Mouse (Mus musculus) embryonic facial prominence, embryonic 13.5 days (tissue): ENCODE measurements around the gene Gm11042. TPM values are rescaled to one million over a fixed set of nuclear protein-coding genes. Genes with fewer than 3 reads are reported as not detected.

Source experiments
- ATAC-seq: fragments of 200-750 bp; cut with Nextera tagmentation; 2 replicates; pipeline ENCODE4 v1.8.0; 2017; ENCODE audit warnings: low read depth; ENCODE audit not compliant: insufficient number of reproducible peaks, insufficient read depth, low FRiP score, low TSS enrichment
- H3K27ac ChIP-seq: fragments of 300-500 bp; sonication (generic); 2 replicates; pipeline ENCODE4 v1.5.1; 2015; ENCODE audit warnings: moderate library complexity, mild to moderate bottlenecking, inconsistent platforms
- H3K27me3 ChIP-seq: fragments of 300-500 bp; sonication (generic); 2 replicates; pipeline ENCODE4 v1.6.1; 2015; ENCODE audit warnings: mild to moderate bottlenecking, inconsistent platforms
- H3K36me3 ChIP-seq: fragments of 300-500 bp; sonication (generic); 2 replicates; pipeline ENCODE4 v1.6.1; 2015; ENCODE audit warnings: mild to moderate bottlenecking, inconsistent platforms
- H3K4me1 ChIP-seq: fragments of 300-500 bp; sonication (generic); 2 replicates; pipeline ENCODE4 v1.6.1; 2015; ENCODE audit warnings: inconsistent platforms
- H3K4me2 ChIP-seq: fragments of 300-500 bp; sonication (generic); 2 replicates; pipeline ENCODE4 v1.6.1; 2015; ENCODE audit warnings: moderate library complexity, mild to moderate bottlenecking, inconsistent platforms
- H3K4me3 ChIP-seq: fragments of 300-500 bp; sonication (generic); 2 replicates; pipeline ENCODE4 v1.5.1; 2015; ENCODE audit warnings: mild to moderate bottlenecking, inconsistent platforms
- H3K9ac ChIP-seq: fragments of 300-500 bp; sonication (generic); 2 replicates; pipeline ENCODE4 v1.6.1; 2015; ENCODE audit warnings: mild to moderate bottlenecking, inconsistent platforms
- H3K9me3 ChIP-seq: fragments of 300-500 bp; sonication (generic); 2 replicates; pipeline ENCODE4 v1.6.1; 2016; ENCODE audit warnings: inconsistent platforms
- WGBS: fragments of 180-500 bp; shearing (Covaris S2); methylation state at CpG from one replicate; pipeline ENCODE4 v1.1.7; 2015; ENCODE audit warnings: mixed read lengths; 5-methylcytosine and 5-hydroxymethylcytosine counted together
- polyA plus RNA-seq: library from polyadenylated mRNA; unstranded; fragments of >200 nt; fragmentation: Nextera tagmentation; extraction: Ambion mirVana; gene quantifications from 2 replicates; pipeline ENCODE4 v1.2.1, GENCODE M21; 2015

Gene Gm11042
- polyA plus RNA-seq, 1 experiment from 2014 or later: not detected

GRCm38 (mm10) chr12:74284020-74284684 is 32.0 kb downstream of the Gm11042 start:
- no peak overlapping the region for H3K27ac ChIP-seq
- peak; percentile 87 for ATAC-seq
- peaks cover 10% of the 10 kb centered on the region for H3K4me1 ChIP-seq
- WGBS: under 1% methylated on average over 49 of the region's 49 CpGs
- peak overlapping the region; percentile 62 for H3K9ac ChIP-seq
- peaks cover 46% of the 10 kb centered on the region for H3K27me3 ChIP-seq
- H3K9me3 ChIP-seq: no peaks in the 10 kb centered on the region
- no peaks in the 10 kb centered on the region for H3K36me3 ChIP-seq
- peak overlapping the region; percentile 91 for H3K4me2 ChIP-seq
- H3K4me3 ChIP-seq: peak overlapping the region; percentile 47

- H3K4me2 ChIP-seq: no peak overlapping the region
- H3K27me3 ChIP-seq: peaks cover 46% of the 10 kb centered on the region
- H3K4me3 ChIP-seq: no peak overlapping the region
- H3K9ac ChIP-seq: no peak overlapping the region
- H3K36me3 ChIP-seq: no peaks in the 10 kb centered on the region
- H3K27ac ChIP-seq: no peak overlapping the region
- H3K4me1 ChIP-seq: peaks cover 10% of the 10 kb centered on the region
- H3K9me3 ChIP-seq: no peaks in the 10 kb centered on the region
- no peak for ATAC-seq
- 77% methylated on average over 1 of the region's 1 CpGs for WGBS
These were observed 33.3 kb downstream of the Gm11042 start for GRCm38 (mm10) chr12:74282846-74283245.

GRCm38 (mm10) chr12:74281403-74281802 is 34.8 kb downstream of the Gm11042 start:
- 73% methylated on average over 4 of the region's 4 CpGs for WGBS
- Histone ChIP-seq H3K9me3 (no peaks in the 10 kb centered on the region), H3K27ac (no peak overlapping the region), H3K36me3 (no peaks in the 10 kb centered on the region), H3K9ac (no peak overlapping the region), H3K4me3 (no peak overlapping the region), H3K4me2 (no peak overlapping the region), H3K27me3 (peaks cover 42% of the 10 kb centered on the region), H3K4me1 (peaks cover 10% of the 10 kb centered on the region)
- no peak for ATAC-seq

GRCm38 (mm10) chr12:74277265-74277664 is 38.9 kb downstream of the Gm11042 start:
- H3K27ac ChIP-seq: no peak overlapping the region
- H3K4me1 ChIP-seq: no peaks in the 10 kb centered on the region
- WGBS: 72% methylated on average over 5 of the region's 5 CpGs
- no peaks in the 10 kb centered on the region for H3K36me3 ChIP-seq
- H3K4me2 ChIP-seq: no peak overlapping the region
- no peaks in the 10 kb centered on the region for H3K9me3 ChIP-seq
- H3K4me3 ChIP-seq: no peak overlapping the region
- ATAC-seq: no peak
- H3K9ac ChIP-seq: no peak overlapping the region
- H3K27me3 ChIP-seq: peaks cover 2% of the 10 kb centered on the region

GRCm38 (mm10) chr12:74272545-74272944 is 43.6 kb downstream of the Gm11042 start:
- ATAC-seq: no peak
- no peak overlapping the region for H3K4me2 ChIP-seq
- H3K9me3 ChIP-seq: no peaks in the 10 kb centered on the region
- no peaks in the 10 kb centered on the region for H3K4me1 ChIP-seq
- WGBS: 90% methylated on average over 17 of the region's 17 CpGs
- no peak overlapping the region for H3K27ac ChIP-seq
- H3K27me3 ChIP-seq: no peaks in the 10 kb centered on the region
- no peaks in the 10 kb centered on the region for H3K36me3 ChIP-seq
- H3K9ac ChIP-seq: no peak overlapping the region
- no peak overlapping the region for H3K4me3 ChIP-seq

GRCm38 (mm10) chr12:74268644-74269285 is 47.4 kb downstream of the Gm11042 start:
- ATAC-seq: no peak
- H3K27ac ChIP-seq: no peak overlapping the region
- WGBS: 81% methylated on average over 15 of the region's 15 CpGs
- no peaks in the 10 kb centered on the region for H3K9me3 ChIP-seq
- no peak overlapping the region for H3K4me3 ChIP-seq
- H3K4me2 ChIP-seq: no peak overlapping the region
- H3K27me3 ChIP-seq: no peaks in the 10 kb centered on the region
- H3K9ac ChIP-seq: no peak overlapping the region
- H3K36me3 ChIP-seq: no peaks in the 10 kb centered on the region
- H3K4me1 ChIP-seq: no peaks in the 10 kb centered on the region

GRCm38 (mm10) chr12:74267049-74267448 is 49.1 kb downstream of the Gm11042 start:
- WGBS: 88% methylated on average over 4 of the region's 4 CpGs

More at GRCm38 (mm10) chr12:74267049-74267448, 49.1 kb downstream of the Gm11042 start:
- Histone ChIP-seq H3K27me3 (no peaks in the 10 kb centered on the region), H3K27ac (no peak overlapping the region), H3K9ac (no peak overlapping the region), H3K4me3 (no peak overlapping the region), H3K9me3 (no peaks in the 10 kb centered on the region), H3K4me1 (no peaks in the 10 kb centered on the region), H3K36me3 (no peaks in the 10 kb centered on the region), H3K4me2 (no peak overlapping the region)
- no peak for ATAC-seq
